Mouse (Mus musculus): Measurements from ENCODE around the gene Pbxip1.
A peak's percentile ranks its signal among the peaks of the same experiment; 100 is the strongest.
"Not testable (repeated sequence)": the region's sequence is repeated elsewhere in the genome, so short reads cannot be mapped to it uniquely, and the experiment has no call there.

The Pbxip1 gene

GRCm38 (mm10) chr3:89409701-89410100, 26.8 kb upstream of the Pbxip1 start:
- DNase-seq: no peak

GRCm38 (mm10) chr3:89410864-89411263, 25.6 kb upstream of the Pbxip1 start:
- no peak for DNase-seq

GRCm38 (mm10) chr3:89411490-89412393, 24.8 kb upstream of the Pbxip1 start, which contains the start of gene Flad1:
Flad1 (minus strand) TSS chr3:89411870.
- peak; percentile 98 to 99 for DNase-seq

GRCm38 (mm10) chr3:89416158-89416557, 20.3 kb upstream of the Pbxip1 start:
- DNase-seq: no peak

GRCm38 (mm10) chr3:89417131-89417530, 19.4 kb upstream of the Pbxip1 start:
- no peak for DNase-seq

- no peak for DNase-seq
Measured at GRCm38 (mm10) chr3:89417840-89418169, 18.7 kb upstream of the Pbxip1 start.

- peak; percentile 95 to 99 for DNase-seq
Measured at GRCm38 (mm10) chr3:89418170-89418860, 18.2 kb upstream of the Pbxip1 start, which contains the start of the genes Cks1b and Shc1. Cks1b (minus strand) TSS chr3:89418383. Shc1 (plus strand) TSS chr3:89418443.

- DNase-seq: peak; percentile 90 to 92
Measured at GRCm38 (mm10) chr3:89418861-89419250, 17.6 kb upstream of the Pbxip1 start.

- DNase-seq: peak; percentile 73 to 78
Measured at GRCm38 (mm10) chr3:89419571-89419970, 16.9 kb upstream of the Pbxip1 start.

- DNase-seq: no peak
Measured at GRCm38 (mm10) chr3:89419981-89420380, 16.5 kb upstream of the Pbxip1 start.

GRCm38 (mm10) chr3:89420421-89420820, 16.1 kb upstream of the Pbxip1 start:
- no peak for DNase-seq

- DNase-seq: peak; percentile 79 to 90
Measured at GRCm38 (mm10) chr3:89421002-89421774, 15.3 kb upstream of the Pbxip1 start.

GRCm38 (mm10) chr3:89421810-89422473, 14.6 kb upstream of the Pbxip1 start:
- peak; percentile 31 to 59 for DNase-seq

GRCm38 (mm10) chr3:89422556-89423205, 13.8 kb upstream of the Pbxip1 start:
- DNase-seq: no peak

- no peak for DNase-seq
Measured at GRCm38 (mm10) chr3:89424416-89425140, 11.9 kb upstream of the Pbxip1 start.

- no peak for DNase-seq
Measured at GRCm38 (mm10) chr3:89425141-89425525, 11.4 kb upstream of the Pbxip1 start.

- no peak for DNase-seq
Measured at GRCm38 (mm10) chr3:89425876-89426275, 10.6 kb upstream of the Pbxip1 start.

- not testable (repeated sequence) for DNase-seq
Measured at GRCm38 (mm10) chr3:89429021-89429420, 7.5 kb upstream of the Pbxip1 start.

- DNase-seq: peak; percentile 94 to 99
Measured at GRCm38 (mm10) chr3:89430171-89431159, 6.0 kb upstream of the Pbxip1 start, which contains the start of gene Pygo2. Pygo2 (plus strand) TSS chr3:89430214.

GRCm38 (mm10) chr3:89432606-89433005, 3.9 kb upstream of the Pbxip1 start:
- no peak for DNase-seq

Measured in kidney, postnatal 25 days (tissue).